18 mouse cellular contexts compared by ENCODE assay signal in the genomic region with DNA sequence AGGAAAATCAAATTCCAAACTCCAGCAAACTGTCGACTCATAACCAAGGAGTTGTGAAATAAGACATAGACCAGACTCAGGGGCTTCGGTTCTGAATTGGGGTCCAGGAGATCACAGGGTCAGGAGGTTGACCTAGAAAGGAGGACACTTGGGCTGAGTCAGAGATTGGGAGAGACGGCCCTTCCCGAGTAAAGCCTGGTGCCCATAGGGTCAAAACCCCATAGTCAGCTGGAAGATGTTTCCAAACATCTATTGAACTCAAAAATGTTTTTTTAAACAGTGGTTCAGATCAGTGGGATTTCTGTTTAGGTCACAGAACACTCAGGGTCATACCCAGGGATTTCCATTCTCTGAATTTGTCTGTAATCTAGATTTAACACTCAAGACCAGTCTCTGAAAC.
DNase-seq lines count a peak whose midpoint lies in the region; ATAC-seq and TF ChIP-seq lines count a peak whose summit lies in the region.
"Had no signal": no experiment of that assay in that cellular context is flagged by ENCODE, and none has a peak within 500 bp of the region (broad histone marks: within the 10 kb centered on the region; RNA-seq: fewer than 3 reads in every experiment).

No protein-coding gene starts in this region.

- no peak for DNase-seq in heart, postnatal 25 days (ENCODE audit: low spot score)
- no peak for DNase-seq in liver
- DNase-seq in right cerebral cortex, postnatal 10 days (ENCODE audit: low spot score in 2 of 2) = no peak
- DNase-seq: cerebellum, adult 18-20 months; gastrocnemius, postnatal 36 days; thymus, postnatal 14 days had no signal

- no peak for TF ChIP-seq POLR2A in bone marrow macrophage, adult 2 months (IDR thresholded peaks at IDR 0.05; ENCODE audit: borderline replicate concordance, low read depth, low read length)

- H3K27me3 ChIP-seq in heart, embryonic 13.5 days (replicated peaks) = no peaks in the 10 kb centered on the region
- H3K27me3 ChIP-seq in liver, embryonic 15.5 days = no peaks in the 10 kb centered on the region
- H3K27me3 ChIP-seq in stomach, embryonic 16.5 days (ENCODE audit: control insufficient read depth, insufficient read depth, low read length) = no peaks in the 10 kb centered on the region
- H3K27me3 ChIP-seq: embryonic facial prominence, embryonic 15.5 days; forebrain, embryonic 12.5 days; limb, embryonic 15.5 days; megakaryocyte, embryonic 14.5 days; neural tube, embryonic 12.5 days had no signal

- peak overlapping the region; percentile 75; the same call in 1 of the 2 replicates for H3K27ac ChIP-seq in heart, embryonic 13.5 days (replicated peaks)
- peak overlapping the region; percentile 65 for H3K27ac ChIP-seq in liver, embryonic 15.5 days (replicated peaks)
- H3K27ac ChIP-seq in bone marrow macrophage, adult 2 months (ENCODE audit: insufficient read depth, low read depth, low read length) = peak overlapping the region; percentile 55
- H3K27ac ChIP-seq in stomach, embryonic 16.5 days (ENCODE audit: low read length) = peak overlapping the region; percentile 79
- H3K27ac ChIP-seq: embryonic facial prominence, embryonic 15.5 days; forebrain, embryonic 12.5 days; hindbrain, embryonic 10.5 days; layer of hippocampus, adult 2 months; left cerebral cortex, adult 2 months; limb, embryonic 15.5 days; neural tube, embryonic 12.5 days had no signal

- H3K4me2 ChIP-seq in heart, embryonic 13.5 days = no peak overlapping the region
- no peak overlapping the region for H3K4me2 ChIP-seq in liver, embryonic 15.5 days
- H3K4me2 ChIP-seq in stomach, embryonic 16.5 days (ENCODE audit: low read depth, low read length) = no peak overlapping the region
- H3K4me2 ChIP-seq: embryonic facial prominence, embryonic 15.5 days; forebrain, embryonic 12.5 days; limb, embryonic 15.5 days; neural tube, embryonic 12.5 days had no signal

- no peak overlapping the region for H3K9ac ChIP-seq in heart, embryonic 13.5 days
- no peak overlapping the region for H3K9ac ChIP-seq in liver, embryonic 15.5 days
- H3K9ac ChIP-seq in stomach, embryonic 16.5 days (ENCODE audit: low read length) = no peak overlapping the region
- H3K9ac ChIP-seq: embryonic facial prominence, embryonic 15.5 days; forebrain, embryonic 12.5 days; limb, embryonic 15.5 days; neural tube, embryonic 12.5 days had no signal

- TF ChIP-seq CTCF in bone marrow macrophage, adult 2 months (IDR thresholded peaks at IDR 0.05; ENCODE audit: low read depth, low read length) = no peak

- no peak overlapping the region for H3K4me3 ChIP-seq in heart, embryonic 13.5 days
- no peak overlapping the region for H3K4me3 ChIP-seq in liver, embryonic 15.5 days (replicated peaks)
- H3K4me3 ChIP-seq in bone marrow macrophage, adult 2 months (ENCODE audit: insufficient read depth, low read length) = no peak overlapping the region
- no peak overlapping the region for H3K4me3 ChIP-seq in stomach, embryonic 16.5 days (replicated peaks; ENCODE audit: low read length)
- H3K4me3 ChIP-seq: embryonic facial prominence, embryonic 15.5 days; forebrain, embryonic 12.5 days; hindbrain, embryonic 10.5 days; layer of hippocampus, adult 2 months; left cerebral cortex, adult 2 months; limb, embryonic 15.5 days; neural tube, embryonic 12.5 days had no signal

- H3K9me3 ChIP-seq in heart, embryonic 13.5 days = no peaks in the 10 kb centered on the region
- no peaks in the 10 kb centered on the region for H3K9me3 ChIP-seq in liver, embryonic 15.5 days (replicated peaks)
- no peaks in the 10 kb centered on the region for H3K9me3 ChIP-seq in stomach, embryonic 16.5 days (replicated peaks; ENCODE audit: control insufficient read depth, low read length)
- H3K9me3 ChIP-seq: embryonic facial prominence, embryonic 15.5 days; forebrain, embryonic 12.5 days; hindbrain, embryonic 10.5 days; limb, embryonic 15.5 days; megakaryocyte, embryonic 14.5 days; neural tube, embryonic 12.5 days had no signal

- H3K4me1 ChIP-seq in heart, embryonic 13.5 days = peaks cover 59% of the 10 kb centered on the region
- H3K4me1 ChIP-seq in liver, embryonic 15.5 days (replicated peaks) = peaks cover 43% of the 10 kb centered on the region
- peaks cover 54% of the 10 kb centered on the region for H3K4me1 ChIP-seq in bone marrow macrophage, adult 2 months (ENCODE audit: control insufficient read depth, insufficient read depth, low read length)
- H3K4me1 ChIP-seq in stomach, embryonic 16.5 days (ENCODE audit: control insufficient read depth, insufficient read depth, low read length) = peaks cover 31% of the 10 kb centered on the region

- no peak for ATAC-seq in heart, embryonic 13.5 days (ENCODE audit: extremely low read depth, insufficient number of reproducible peaks, low FRiP score, low TSS enrichment)
- ATAC-seq in liver, embryonic 15.5 days (ENCODE audit: insufficient read depth) = no peak
- ATAC-seq in stomach, embryonic 16.5 days (ENCODE audit: insufficient read depth, low FRiP score) = no peak

- intact Hi-C loops in heart, postnatal 25 days (cut with DNase I) = no loop called here

- peaks cover 18% of the 10 kb centered on the region for H3K36me3 ChIP-seq in heart, embryonic 13.5 days
- no peaks in the 10 kb centered on the region for H3K36me3 ChIP-seq in liver, embryonic 15.5 days (replicated peaks)
- no peaks in the 10 kb centered on the region for H3K36me3 ChIP-seq in stomach, embryonic 16.5 days (ENCODE audit: control insufficient read depth, insufficient read depth, low read length)
- H3K36me3 ChIP-seq: embryonic facial prominence, embryonic 15.5 days; forebrain, embryonic 12.5 days; neural tube, embryonic 12.5 days had no signal

- 51% methylated on average over 4 of the region's 4 CpGs for WGBS in heart, embryonic 13.5 days
- 41% methylated on average over 4 of the region's 4 CpGs for WGBS in liver, embryonic 15.5 days (ENCODE audit: insufficient replicate concordance)
- WGBS in stomach, embryonic 16.5 days = 58% methylated on average over 4 of the region's 4 CpGs
